Mouse (Mus musculus): ENCODE measurements around the gene Ifi205.
"Not testable (repeated sequence)": the region's sequence is repeated elsewhere in the genome, so short reads cannot be mapped to it uniquely, and the experiment has no call there.

Gene Ifi205

DNA sequence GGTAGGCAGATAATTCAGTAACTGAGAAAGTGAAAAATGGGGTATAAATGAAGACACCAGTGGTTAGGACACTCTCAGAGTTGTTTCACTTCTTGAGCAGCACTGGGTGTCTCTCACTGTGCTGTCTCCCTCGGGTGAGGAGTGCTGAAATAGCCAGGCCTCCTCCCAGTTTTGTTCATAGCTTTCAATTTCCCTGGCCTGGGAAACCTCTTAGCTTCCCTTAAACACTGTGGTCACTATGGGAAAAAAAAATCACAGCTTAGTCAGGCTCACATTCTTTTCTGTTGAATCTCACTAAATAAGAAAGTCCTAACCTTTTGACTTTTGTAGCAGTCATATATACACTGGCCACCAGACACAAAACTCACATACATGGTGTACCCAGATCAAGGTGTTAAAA, at the start of gene Ifi205:
TSS of gene Ifi205 (minus strand) at position 113 of the 400 bp plus-strand sequence.
- DNase-seq (ENCODE audit: low spot score in 2 of 2), result peak; percentile 68 to 71

DNA sequence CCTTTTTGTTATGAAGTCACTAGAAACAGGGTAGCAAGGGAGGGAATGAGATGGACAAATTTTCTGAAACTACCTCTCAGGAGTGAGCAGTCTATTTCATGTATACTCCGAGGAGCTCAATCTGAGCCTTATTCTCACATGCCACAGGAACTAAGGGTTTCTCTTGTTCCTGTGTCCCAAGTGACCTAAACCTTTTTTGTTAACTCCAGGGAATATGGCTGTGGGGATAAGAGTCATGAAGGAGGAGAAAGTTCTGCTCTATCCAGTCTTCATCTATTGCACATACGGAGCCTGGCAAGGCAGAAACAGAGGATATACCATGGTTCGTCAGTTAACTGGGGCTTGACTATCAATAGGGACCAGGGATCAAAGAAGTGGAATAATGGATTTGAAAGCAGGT, 34.7 kb upstream of the Ifi205 start, which contains the start of gene Olfr430:
TSS of gene Olfr430 (plus strand) at position 301 of the 400 bp plus-strand sequence.
- DNase-seq (ENCODE audit: low spot score in 2 of 2), result no peak

DNA sequence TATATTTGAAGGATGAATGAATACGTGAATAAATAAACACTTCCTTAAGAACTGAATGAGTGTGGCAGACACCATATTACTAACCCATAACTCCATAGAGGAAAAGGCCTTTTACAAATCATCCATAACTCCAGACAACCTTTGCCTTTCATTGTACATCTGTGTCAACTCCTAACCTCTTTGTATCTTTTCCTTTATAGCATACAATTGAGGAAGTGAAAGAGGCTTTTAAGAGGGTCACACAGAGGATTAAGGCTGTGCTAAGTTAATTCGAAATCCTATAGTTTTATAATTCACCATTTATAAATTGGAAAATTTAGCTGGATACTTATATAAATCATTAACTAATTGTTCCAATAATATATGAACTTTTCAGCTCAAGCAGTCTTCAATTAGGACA, 23.6 kb upstream of the Ifi205 start:
- no peak for DNase-seq (ENCODE audit: low spot score in 2 of 2)

DNA sequence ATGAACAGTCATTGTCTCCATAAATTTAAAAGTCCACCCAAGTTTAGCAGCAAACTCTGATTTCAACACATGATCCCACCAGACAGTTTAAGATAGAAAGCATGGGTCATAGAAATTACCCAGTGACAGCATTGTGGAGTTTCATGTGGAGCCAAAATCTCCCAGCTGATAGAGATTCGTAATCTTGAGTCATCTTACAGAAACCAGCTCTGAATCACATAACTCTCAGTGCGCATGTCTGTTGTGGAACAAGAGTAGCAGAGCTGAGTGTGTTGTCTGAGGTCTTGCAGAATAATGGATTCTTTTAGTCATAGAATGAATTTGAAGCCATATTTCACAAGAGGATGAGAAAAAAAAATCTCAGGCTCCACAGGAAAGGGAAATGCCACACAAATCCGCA, 21.4 kb upstream of the Ifi205 start:
- no peak for DNase-seq (ENCODE audit: low spot score in 2 of 2)

DNA sequence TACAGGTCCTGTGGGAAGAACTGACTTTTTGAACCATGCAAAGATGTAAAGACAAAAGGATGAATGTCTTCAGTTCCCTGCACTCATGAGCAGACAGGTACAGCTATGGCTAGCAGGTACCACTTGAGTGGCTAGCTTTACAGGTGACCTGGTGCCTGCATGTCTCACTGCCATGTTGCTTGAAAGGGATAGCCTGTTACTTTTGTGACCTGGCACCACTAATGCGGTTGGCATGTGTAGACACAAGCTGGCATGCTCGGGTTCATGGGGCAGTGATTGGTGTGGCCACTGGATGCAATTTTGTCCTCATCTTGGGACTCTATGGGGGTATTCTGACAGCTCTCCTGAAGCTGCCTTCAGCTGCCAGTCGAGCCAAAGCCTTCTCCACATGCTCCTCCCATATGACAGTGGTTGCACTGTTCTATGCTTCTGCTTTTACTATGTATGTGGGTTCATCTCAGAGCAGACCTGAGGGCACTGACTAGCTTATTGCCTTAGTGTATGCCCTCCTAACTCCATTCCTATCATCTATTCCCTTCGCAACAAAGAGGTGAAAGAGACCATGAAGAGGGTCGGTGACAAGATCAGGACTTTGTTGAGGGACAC, 20.4 kb upstream of the Ifi205 start:
- DNase-seq (ENCODE audit: low spot score in 2 of 2), result no peak

DNA sequence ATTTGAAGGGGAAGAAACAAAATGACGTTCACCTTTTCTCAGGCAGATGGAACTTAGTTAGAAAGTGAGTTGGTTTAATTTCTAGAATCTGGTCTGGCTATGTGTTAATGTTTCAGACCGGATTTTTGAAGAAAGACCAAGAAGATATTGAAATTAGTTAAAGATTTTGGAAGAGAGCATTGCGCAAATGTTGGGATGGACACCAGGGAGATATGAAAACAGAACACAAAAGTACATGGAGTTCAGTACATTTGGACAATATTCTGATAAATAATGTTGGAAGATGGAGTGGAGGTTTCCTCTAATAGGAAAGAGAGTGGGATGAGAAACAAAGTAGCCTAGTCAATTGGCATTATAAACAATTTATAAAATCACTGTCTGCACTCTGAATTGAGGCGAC, 19.9 kb upstream of the Ifi205 start:
- peak; percentile 36 to 44 for DNase-seq (ENCODE audit: low spot score in 2 of 2)

DNA sequence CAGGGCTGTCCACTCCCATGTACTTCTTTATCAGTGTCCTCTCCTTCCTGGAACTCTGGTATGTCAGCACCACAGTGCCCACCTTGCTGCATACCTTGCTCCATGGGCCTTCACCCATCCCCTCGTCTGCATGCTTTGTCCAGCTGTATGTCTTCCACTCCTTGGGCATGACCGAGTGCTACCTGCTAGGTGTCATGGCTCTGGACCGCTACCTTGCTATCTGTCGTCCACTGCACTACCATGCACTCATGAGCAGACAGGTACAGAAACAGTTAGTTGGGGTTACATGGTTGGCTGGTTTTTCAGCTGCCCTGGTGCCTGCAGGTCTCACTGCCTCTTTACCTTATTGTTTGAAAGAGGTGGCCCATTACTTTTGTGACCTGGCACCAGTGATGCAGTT, 18.9 kb upstream of the Ifi205 start:
- DNase-seq (ENCODE audit: low spot score in 2 of 2), result no peak

DNA sequence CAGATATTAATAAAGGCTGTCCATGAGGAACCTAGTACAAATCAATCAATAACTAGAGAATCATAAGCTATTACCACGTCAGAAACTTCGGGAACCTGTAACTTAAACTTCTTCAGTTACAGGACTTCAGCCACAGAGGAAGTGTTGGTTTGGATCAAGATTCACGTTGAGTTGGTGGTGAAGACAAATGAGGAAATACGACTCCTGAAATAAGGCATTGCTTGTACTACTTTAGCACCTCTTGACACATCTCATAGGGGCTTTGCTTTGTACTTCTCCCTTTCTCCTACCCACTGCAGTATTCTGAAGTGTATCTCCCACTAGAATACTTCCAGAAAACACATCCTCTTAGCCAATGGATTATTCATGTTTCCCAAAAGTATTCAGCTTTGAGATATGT, 17.7 kb upstream of the Ifi205 start:
- not testable (repeated sequence) for DNase-seq (ENCODE audit: low spot score in 2 of 2)

DNA sequence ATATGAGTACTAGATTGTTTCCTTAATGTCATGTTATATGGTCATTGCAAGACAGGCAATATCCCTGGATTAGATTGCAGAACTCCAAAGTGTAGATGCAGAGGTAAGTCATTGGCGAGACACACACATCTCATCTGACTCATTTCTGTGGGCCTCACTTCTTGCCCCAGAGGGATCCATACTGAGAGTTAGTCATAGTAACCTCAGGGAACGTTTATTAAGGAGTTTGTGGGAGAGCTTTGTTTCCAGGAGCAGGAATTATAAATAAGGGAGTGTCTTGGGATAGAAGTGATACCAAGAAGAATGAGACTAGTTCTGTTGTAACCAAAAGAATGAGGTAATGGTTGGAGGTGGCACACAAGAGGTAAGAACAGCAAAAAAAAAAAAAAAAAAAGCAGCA, 17.3 kb upstream of the Ifi205 start, which contains the start of gene Olfr432:
TSS of gene Olfr432 (plus strand) at position 313 of the 400 bp plus-strand sequence.
- no peak for DNase-seq (ENCODE audit: low spot score in 2 of 2)

DNA sequence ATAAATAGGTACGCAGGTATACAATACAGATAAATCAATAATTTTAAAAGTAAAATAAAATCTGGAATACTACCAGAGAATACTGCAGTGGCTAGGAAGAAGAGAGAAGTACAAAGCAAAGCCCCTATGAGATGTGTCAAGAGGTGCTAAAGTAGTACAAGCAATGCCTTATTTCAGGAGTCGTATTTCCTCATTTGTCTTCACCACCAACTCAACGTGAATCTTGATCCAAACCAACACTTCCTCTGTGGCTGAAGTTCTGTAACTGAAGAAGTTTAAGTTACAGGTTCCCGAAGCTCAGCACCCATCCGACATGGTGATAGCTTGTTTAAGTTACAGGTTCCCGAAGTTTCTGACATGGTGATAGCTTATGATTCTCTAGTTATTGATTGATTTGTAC, 16.6 kb upstream of the Ifi205 start:
- DNase-seq (ENCODE audit: low spot score in 2 of 2), result not testable (repeated sequence)

DNA sequence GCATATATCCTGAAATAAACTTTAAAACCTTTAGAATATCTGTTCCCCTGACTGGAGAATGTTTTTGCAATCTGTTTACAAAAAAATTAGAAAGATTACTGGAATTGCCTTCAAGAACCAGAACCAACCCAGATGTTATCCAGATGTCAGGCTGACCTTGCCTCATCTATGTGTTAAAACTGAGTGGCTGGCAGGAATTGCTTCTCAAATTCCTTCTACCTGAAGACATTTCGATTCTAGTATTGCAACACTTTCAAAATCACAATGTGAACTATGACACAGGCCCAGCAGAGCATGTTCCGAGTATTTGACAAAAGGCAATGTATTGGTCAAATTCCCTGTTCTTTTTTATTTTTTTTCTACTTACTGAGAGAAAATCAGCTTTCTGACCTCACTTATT, 12.8 kb upstream of the Ifi205 start:
- peak; percentile 56 to 76 for DNase-seq (ENCODE audit: low spot score in 2 of 2)

DNA sequence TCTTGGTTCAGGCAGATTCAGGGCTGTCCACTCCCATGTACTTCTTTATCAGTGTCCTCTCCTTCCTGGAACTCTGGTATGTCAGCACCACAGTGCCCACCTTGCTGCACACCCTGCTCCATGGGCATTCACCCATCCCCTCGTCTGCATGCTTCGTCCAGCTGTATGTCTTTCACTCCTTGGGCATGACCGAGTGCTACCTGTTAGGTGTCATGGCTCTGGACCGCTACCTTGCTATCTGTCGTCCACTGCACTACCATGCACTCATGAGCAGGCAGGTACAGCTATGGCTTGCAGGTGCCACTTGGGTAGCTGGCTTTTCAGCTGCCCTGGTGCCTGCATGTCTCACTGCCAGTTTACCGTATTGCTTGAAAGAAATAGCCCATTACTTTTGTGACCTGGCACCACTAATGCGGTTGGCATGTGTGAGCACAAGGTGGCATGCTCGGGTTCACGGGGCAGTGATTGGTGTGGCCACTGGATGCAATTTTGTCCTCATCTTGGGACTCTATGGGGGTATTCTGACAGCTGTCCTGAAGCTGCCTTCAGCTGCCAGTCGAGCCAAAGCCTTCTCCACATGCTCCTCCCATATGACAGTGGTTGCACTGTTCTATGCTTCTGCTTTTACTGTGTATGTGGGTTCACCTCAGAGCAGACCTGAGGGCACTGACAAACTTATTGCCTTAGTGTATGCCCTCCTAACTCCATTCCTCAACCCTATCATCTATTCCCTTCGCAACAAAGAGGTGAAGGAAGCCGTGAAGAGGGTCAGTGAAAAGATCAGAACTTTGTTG, 10.7 kb upstream of the Ifi205 start:
- not testable (repeated sequence) for DNase-seq (ENCODE audit: low spot score in 2 of 2)

DNA sequence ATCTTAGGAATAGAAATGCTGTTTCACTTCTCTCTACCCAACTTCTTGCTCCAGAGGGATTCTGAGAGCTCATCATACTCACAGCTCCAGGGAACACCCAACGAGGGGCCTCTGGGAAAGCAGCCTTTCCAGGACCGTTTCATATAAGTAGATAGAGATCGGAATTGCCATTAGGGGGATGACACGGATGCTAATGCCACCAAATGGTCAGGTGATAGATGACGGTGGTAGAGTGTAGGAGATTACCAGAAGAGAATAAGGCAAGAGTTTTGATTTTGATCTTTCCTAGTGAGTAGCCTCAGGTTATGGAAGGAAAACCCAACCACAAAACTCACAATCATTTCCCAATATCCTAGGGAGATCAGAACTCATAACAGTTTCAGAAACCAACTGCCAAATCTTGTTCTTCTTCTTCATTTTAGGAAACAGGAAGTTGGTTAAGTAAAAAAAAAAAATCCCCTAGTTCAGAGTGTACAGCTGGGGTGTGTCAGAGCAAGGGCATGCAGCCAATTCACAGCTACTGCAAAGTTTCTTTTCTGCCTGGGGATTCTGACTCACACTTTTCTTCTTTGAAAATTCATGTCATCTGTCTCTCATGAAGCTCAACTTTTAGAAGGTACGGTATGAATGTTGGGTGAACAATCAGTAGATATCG, 9.0 kb upstream of the Ifi205 start, which contains the start of gene Olfr433:
TSS of gene Olfr433 (plus strand) at position 183 of the 655 bp plus-strand sequence.
- DNase-seq (ENCODE audit: low spot score in 2 of 2), result peak; percentile 77 to 86

DNA sequence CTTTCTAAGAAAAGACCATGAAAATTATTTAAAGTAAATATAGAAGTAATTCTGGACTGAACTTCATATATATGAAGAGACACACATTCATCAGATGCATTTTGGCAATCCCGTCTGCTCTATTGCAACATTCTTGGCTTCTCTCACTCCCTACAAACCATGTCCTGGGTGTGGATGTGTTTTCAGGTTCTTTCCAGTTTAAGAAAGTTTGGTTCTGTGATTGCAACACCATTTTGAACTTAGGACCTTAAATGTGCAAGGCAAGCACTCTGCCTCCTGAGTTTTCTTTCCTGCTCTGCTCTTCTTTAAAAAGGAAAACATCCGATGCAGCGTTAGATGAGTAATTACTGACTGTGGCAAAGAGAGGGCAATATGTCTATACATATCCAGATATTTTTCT, 6.9 kb upstream of the Ifi205 start:
- DNase-seq (ENCODE audit: low spot score in 2 of 2), result peak; percentile 49 to 50

DNA sequence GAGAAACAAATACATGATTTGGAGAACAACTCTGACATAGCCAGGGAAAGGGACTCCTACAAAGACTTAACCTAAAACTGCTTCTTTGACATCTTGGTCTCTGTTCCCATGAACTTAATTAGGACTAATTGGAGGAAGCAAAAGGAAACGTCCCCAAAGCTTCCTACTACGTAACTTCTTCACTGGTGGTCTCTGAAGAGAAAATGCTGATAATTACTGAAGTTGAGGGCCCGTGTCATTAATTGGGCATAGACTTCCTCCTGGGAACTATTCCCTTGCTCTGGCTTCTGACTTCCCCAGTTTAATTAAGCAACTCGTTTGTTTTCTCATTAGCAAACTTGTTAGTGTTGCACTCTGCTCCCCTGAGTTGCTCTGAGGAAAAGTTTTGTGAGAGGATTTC, 4.2 kb upstream of the Ifi205 start:
- no peak for DNase-seq (ENCODE audit: low spot score in 2 of 2)

DNA sequence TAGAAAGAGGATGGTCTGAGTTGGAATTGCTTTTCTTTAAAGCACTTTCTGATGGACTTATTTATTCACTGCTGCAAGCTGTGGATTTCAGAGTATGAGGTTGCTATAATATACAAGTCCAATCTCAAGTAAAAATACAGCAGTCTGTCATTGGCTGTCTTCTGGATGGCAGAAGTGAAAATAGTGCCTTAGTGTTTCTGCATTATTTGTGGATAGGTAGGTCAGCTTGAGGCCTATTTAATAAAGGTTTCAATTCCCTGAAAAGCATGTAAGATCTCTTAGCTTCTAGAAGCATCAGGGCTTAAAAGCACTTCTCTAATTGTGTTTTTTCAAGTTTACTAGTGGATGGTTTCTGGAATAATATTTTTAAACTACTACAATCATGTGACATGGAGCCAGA, 24.6 kb downstream of the Ifi205 start:
- DNase-seq (ENCODE audit: low spot score in 2 of 2), result not testable (repeated sequence)

DNA sequence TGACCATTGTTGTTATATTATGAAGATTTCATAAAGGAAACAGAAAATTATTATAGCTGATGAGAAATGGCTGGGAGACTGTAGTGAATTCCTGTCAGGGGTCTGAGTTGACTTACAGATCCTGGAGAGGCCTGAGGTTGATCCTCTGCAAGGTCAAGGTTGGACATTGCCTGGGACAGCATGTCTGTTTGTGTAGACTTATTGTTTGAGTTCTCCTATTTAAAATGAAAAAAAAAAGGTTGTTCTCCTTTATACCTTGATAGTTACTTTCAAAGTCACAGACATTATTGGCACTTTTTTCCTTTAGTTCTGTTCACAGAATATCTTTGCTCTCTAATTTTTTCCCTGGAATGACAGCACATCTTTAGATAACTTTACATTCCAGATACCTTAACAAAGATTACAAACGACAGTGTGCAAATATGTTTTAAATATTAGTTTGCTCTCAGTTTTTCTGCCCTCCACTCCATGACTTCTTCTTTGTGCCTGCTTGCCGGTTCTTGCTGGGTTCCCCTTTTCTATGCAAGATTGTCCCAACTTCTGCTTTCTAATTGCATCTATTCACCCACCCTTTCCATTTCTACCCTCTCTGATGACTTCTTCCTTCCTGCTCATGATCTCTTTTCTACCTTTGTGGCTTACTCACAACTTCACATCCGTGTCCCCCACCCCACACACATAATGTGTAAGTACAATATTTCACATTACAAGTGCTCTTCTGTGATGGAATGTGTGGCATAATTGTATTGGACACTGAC, 27.1 kb downstream of the Ifi205 start:
- DNase-seq (ENCODE audit: low spot score in 2 of 2), result not testable (repeated sequence)

DNA sequence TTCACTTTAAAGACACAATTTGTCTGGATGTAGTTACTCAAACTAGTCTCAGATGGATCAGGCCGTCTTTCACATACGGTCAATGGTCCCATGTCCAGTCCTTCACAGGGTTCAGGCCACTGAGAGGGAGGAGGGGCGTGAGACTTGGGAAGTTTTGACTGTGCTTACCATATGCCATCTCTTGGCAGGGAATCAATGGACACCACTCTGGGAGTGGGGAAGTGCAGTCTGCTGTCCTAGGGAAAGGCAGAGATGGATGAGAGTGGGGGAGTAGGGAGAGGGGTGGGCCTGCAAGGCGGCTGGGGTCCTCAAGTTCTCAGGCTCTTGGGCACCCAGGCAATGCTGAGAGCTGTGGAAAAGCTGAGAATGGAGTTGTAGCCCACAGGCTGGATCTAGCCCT, 36.6 kb downstream of the Ifi205 start:
- DNase-seq (ENCODE audit: low spot score in 2 of 2), result no peak

DNA sequence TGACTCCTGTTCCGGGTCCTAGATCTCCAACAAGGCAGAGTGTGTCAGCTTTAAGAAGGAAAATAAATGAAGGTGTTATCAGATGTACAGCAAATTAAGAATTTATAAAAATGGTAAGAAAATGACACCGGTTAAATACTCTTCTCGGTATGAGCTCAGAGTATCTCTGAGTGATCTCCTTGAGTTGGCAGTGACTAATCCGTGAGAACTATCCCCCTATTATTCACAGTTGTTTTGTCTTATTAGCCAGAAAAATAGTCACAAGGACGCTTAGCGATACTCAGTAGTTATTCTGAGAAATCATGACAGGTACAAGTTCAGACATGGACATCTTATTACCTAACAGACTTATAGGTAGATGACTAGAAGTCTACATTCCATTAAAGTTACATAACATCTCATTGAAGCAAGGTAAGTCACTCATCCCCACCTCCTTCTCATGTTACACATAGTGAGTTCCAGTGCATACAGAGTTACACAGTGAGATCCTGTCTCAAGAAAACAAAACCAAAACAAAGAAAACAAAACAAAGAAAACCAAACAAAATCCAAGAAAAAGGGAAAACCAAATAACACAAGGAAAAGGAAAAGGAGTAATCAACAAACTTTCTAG, 48.8 kb downstream of the Ifi205 start, which contains the start of gene Ifi202b:
TSS of gene Ifi202b (minus strand) at position 51 of the 612 bp plus-strand sequence.
- DNase-seq (ENCODE audit: low spot score in 2 of 2), result not testable (repeated sequence)

DNA sequence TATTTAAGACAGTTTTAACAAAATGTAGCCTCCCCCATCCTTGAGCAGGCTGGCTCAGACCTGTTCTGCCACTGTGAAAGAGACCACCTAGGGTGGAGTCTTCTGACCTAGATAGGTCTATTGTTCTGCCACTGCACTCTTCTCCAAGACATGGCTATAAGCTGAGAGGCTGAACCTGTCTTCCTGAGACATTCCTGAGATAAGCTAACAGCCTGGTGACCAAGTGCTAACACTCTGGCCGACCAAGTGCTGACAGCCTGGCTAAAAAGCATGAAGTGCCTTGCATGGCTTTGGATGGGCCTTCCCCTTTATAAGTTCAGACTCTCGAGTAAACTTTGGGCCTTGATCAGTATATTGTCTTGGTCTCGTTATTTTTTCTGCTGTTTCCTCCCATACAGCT, 50.6 kb downstream of the Ifi205 start:
- DNase-seq (ENCODE audit: low spot score in 2 of 2), result peak in 1 of 2 experiments; percentile 1

DNA sequence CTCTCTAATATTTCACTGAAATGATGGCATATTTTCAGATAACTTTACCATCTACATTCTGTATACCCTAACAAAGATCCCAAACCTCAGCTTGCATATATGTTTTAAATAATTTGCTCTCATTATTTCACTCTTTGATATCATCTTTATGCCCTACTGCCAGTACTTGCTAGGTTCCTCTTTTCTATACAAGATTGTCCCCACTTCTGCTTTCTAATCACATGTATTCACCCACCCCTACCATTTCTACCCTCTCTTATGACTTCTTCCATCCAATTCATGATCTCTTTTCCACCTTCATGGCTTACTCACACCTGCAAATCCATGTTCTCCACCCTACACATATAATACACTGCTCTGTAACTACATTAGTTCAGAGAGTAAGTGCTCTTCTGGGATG, 54.0 kb downstream of the Ifi205 start:
- DNase-seq (ENCODE audit: low spot score in 2 of 2), result no peak
